Mouse (Mus musculus): ENCODE data around the gene Defb13.

GRCm38 (mm10) chr8:21978193-21978592, 31.6 kb downstream of the Defb13 start:
- TF ChIP-seq EP300 (IDR thresholded peaks at IDR 0.05; ENCODE audit: low read depth) = no peak
- no peak for TF ChIP-seq CTCF (IDR thresholded peaks at IDR 0.05; ENCODE audit: low read depth)
